Mouse (Mus musculus) heart, adult 2 months (tissue): ENCODE results near the gene Creb3.

Experiments
- CTCF ChIP-seq: fragments of 200-600 bp; IDR thresholded peaks from 2 replicates; pipeline ENCODE4 v1.8.1; 2022; ENCODE audit warnings: antibody characterized with exemption, mild to moderate bottlenecking, moderate library complexity
- EP300 ChIP-seq: fragments of 200-500 bp; IDR thresholded peaks from 2 replicates; pipeline ENCODE4 v1.6.1; 2011; ENCODE audit warnings: low read depth, low read length, control low read depth; ENCODE audit not compliant: insufficient read depth
- POLR2A ChIP-seq: fragments of 200-500 bp; IDR thresholded peaks from 2 replicates; pipeline ENCODE4 v1.6.1; 2011; ENCODE audit warnings: mild to moderate bottlenecking, low read depth, low read length, control low read depth; ENCODE audit not compliant: insufficient read depth

GRCm38 (mm10) chr4:43530581-43530980 lies 31.6 kb upstream of the Creb3 start:
- TF ChIP-seq CTCF (peak; percentile 92), POLR2A (0 out of 2 replicates have a peak, but pooled peaks have one; percentile 12), EP300 (0 out of 2 replicates have a peak, but pooled peaks have one; percentile 53)
